Mouse (Mus musculus): ENCODE results near the gene Qrich1.

- TF ChIP-seq POLR2A (IDR thresholded peaks at IDR 0.05; ENCODE audit: extremely low read depth, insufficient read depth, low read length) (no peak), CTCF (IDR thresholded peaks at IDR 0.05; ENCODE audit: low read depth, low read length) (no peak)
These were observed 49.5 kb downstream of the Qrich1 start for GRCm38 (mm10) chr9:108565881-108566814.
